Mouse (Mus musculus) liver, embryonic 13.5 days (tissue): ENCODE results near the gene Clip2. TPM values are rescaled to one million over a fixed set of nuclear protein-coding genes. Genes with fewer than 3 reads are reported as not detected.

ENCODE experiments used
- ATAC-seq: fragments of 200-750 bp; cut with Nextera tagmentation; 2 replicates; pipeline ENCODE4 v1.8.0; 2017; ENCODE audit warnings: low read depth, mild to moderate bottlenecking, moderate number of reproducible peaks, moderate library complexity
- DNase-seq: peaks from one replicate; pipeline ENCODE4 v3.0.0; 2022
- H3K27ac ChIP-seq: fragments of 300-500 bp; sonication (generic); 2 replicates; pipeline ENCODE4 v1.5.1; 2015; ENCODE audit warnings: moderate library complexity, mild to moderate bottlenecking, inconsistent platforms
- H3K27me3 ChIP-seq: fragments of 300-500 bp; sonication (generic); 2 replicates; pipeline ENCODE4 v1.6.1; 2015; ENCODE audit warnings: mild to moderate bottlenecking, inconsistent platforms
- H3K36me3 ChIP-seq: fragments of 300-500 bp; sonication (generic); 2 replicates; pipeline ENCODE4 v1.6.1; 2015; ENCODE audit warnings: mild to moderate bottlenecking, inconsistent platforms
- H3K4me1 ChIP-seq: fragments of 300-500 bp; sonication (generic); replicated peaks from 2 replicates; pipeline ENCODE4 v1.6.1; 2015; ENCODE audit warnings: inconsistent platforms
- H3K4me2 ChIP-seq: fragments of 300-500 bp; sonication (generic); 2 replicates; pipeline ENCODE4 v1.6.1; 2015; ENCODE audit warnings: inconsistent platforms, mild to moderate bottlenecking, moderate library complexity
- H3K4me3 ChIP-seq: fragments of 300-500 bp; sonication (generic); replicated peaks from 2 replicates; pipeline ENCODE4 v1.5.1; 2015; ENCODE audit warnings: mild to moderate bottlenecking, inconsistent platforms
- H3K9ac ChIP-seq: fragments of 300-500 bp; sonication (generic); 2 replicates; pipeline ENCODE4 v1.6.1; 2015; ENCODE audit warnings: mild to moderate bottlenecking, inconsistent platforms
- H3K9me3 ChIP-seq: fragments of 300-500 bp; sonication (generic); replicated peaks from 2 replicates; pipeline ENCODE4 v1.6.1; 2016; ENCODE audit warnings: inconsistent platforms
- WGBS: fragments of 180-500 bp; shearing (Covaris S2); methylation state at CpG from one replicate; pipeline ENCODE4 v1.1.7; 2015; ENCODE audit not compliant: insufficient replicate concordance; 5-methylcytosine and 5-hydroxymethylcytosine counted together
- polyA plus RNA-seq: library from polyadenylated mRNA; unstranded; fragments of >200 nt; fragmentation: Nextera tagmentation; extraction: Ambion mirVana; gene quantifications from 2 replicates; pipeline ENCODE4 v1.2.1, GENCODE M21; 2015

Gene Clip2
- polyA plus RNA-seq, 1 experiment from 2014 or later: 0.37 TPM

DNA sequence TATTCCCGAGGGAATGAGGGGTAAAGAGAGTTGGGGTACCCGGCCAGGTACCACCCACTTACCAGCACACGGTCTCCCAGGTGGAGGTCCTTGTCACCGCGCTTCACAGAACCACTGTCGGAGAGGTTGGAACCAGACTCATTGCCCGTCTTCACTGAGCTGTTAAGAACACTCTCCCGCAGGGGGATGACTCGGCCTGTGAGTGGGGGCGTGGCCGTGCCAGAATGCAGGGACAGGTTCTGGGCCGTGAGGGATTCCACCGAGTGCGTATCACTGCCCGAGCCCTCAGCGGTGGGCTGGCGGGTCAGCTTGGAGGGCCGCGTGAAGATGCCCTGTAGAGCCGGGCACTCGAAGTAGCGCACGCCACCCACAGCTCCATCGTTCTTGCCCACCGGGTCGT lies 29.7 kb downstream of the Clip2 start:
- 79% methylated on average over 26 of the region's 26 CpGs for WGBS

DNA sequence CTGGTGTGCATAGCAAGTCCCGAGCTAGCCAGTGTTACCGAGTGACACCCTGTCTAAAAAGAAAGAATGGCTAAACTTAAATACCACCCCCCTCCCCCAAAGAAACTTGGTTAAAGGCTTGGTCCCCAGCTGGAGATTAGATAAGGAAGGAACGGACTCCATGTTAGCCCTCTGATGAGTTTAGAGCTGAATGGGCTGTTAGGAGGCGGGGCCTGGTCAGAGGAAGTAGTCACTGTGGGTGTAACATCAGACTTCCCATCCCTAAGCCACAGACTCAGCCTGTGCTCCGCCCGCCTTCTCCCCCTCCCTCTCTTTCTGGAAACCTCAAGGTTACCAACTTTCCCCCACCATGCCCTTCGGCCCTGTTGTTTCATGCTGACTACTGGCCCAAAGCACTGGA lies 30.4 kb downstream of the Clip2 start:
- no peak overlapping the region; the same call in 1 of the 2 replicates for H3K27ac ChIP-seq
- H3K9me3 ChIP-seq: no peaks in the 10 kb centered on the region
- 19% methylated on average over 7 of the region's 7 CpGs for WGBS
- H3K9ac ChIP-seq: no peak overlapping the region
- H3K4me2 ChIP-seq: peak overlapping the region; percentile 16; the same call in 1 of the 2 replicates
- peak; percentile 47 for DNase-seq
- peaks cover 16% of the 10 kb centered on the region; the same call in 1 of the 2 replicates for H3K4me1 ChIP-seq
- H3K27me3 ChIP-seq: no peaks in the 10 kb centered on the region
- peaks cover 17% of the 10 kb centered on the region for H3K36me3 ChIP-seq
- no peak overlapping the region for H3K4me3 ChIP-seq
- ATAC-seq: peak; percentile 75

More for the DNA sequence above, 29.7 kb downstream of the Clip2 start:
- Histone ChIP-seq H3K27ac (no peak overlapping the region), H3K9ac (no peak overlapping the region), H3K27me3 (no peaks in the 10 kb centered on the region), H3K4me3 (no peak overlapping the region), H3K4me1 (peaks cover 16% of the 10 kb centered on the region; the same call in 1 of the 2 replicates), H3K4me2 (peak overlapping the region; percentile 16; the same call in 1 of the 2 replicates), H3K9me3 (no peaks in the 10 kb centered on the region), H3K36me3 (peaks cover 11% of the 10 kb centered on the region; the same call in 1 of the 2 replicates)
- ATAC-seq (peak; percentile 22; the same call in 1 of the 2 replicates), DNase-seq (no peak)

DNA sequence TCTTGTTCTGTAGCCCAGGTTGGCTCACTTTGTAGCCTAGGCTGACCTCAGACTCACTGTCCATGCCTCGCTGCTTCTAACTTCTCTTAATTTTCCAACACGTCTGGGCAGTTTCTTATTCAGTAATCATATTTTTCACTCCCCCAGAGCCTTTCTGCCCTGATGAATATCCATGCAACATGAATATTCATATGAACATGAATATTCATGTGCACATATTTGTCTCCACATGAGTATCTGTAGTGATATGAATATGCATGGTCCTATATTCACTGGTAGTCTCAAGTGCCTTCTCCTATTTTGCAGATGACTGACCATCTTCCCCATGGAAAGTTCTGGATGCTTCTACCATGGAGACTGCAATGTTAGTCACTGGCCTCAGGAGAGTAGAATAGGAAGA lies 31.1 kb downstream of the Clip2 start:
- DNase-seq (no peak), ATAC-seq (no peak)
- Histone ChIP-seq H3K9ac (no peak overlapping the region), H3K27me3 (no peaks in the 10 kb centered on the region), H3K4me3 (no peak overlapping the region), H3K36me3 (peaks cover 24% of the 10 kb centered on the region), H3K4me1 (peaks cover 16% of the 10 kb centered on the region; the same call in 1 of the 2 replicates), H3K27ac (no peak overlapping the region; the same call in 1 of the 2 replicates), H3K4me2 (0 out of 2 replicates have a peak overlapping the region, but pooled peaks have one; percentile 2), H3K9me3 (no peaks in the 10 kb centered on the region)
- WGBS: 77% methylated on average over 2 of the region's 2 CpGs

DNA sequence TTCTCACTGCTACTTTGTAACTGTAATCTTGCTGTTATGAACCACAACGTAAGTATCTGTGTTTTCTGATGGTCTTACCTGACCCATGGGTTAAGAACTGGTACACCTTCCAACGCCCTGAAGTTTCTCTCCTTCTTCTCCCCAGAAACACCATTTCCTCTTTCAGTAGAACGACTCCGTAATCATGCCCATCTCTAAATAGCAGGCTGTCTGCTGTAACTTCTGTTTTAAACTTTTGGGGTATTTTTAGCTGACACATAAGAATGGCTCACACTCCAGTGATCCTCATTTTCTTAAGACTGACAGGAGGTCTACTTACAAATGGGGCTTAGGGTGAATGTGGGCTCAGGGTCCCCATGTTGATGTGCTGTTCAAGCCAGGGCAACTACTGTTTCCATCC lies 32.1 kb downstream of the Clip2 start:
- Histone ChIP-seq H3K4me3 (no peak overlapping the region), H3K4me1 (peaks cover 16% of the 10 kb centered on the region; the same call in 1 of the 2 replicates), H3K4me2 (no peak overlapping the region), H3K27ac (no peak overlapping the region), H3K9me3 (no peaks in the 10 kb centered on the region), H3K36me3 (peaks cover 31% of the 10 kb centered on the region), H3K9ac (no peak overlapping the region), H3K27me3 (no peaks in the 10 kb centered on the region)
- ATAC-seq (no peak), DNase-seq (no peak)
- 44% methylated on average over 4 of the region's 4 CpGs for WGBS

DNA sequence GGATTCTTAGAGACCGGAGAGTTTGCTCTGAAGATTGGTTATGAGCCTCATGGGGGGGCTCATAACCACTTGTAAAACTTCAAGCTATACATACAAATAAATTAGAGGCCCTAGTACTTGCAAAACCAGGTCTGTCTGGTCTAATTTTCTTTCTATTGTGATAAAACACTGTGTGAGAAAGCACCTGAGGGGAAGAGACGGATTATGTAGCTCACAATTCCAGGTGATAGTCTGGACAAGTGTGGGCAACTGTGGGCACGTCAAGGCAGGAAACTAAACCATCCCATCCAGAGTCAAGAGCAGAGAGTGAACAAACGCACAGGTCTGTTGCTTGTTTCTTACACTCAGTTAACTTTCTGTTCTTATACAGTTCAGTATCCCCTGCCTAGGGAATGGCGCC lies 32.8 kb downstream of the Clip2 start:
- 81% methylated on average over 5 of the region's 5 CpGs for WGBS
- H3K4me2 ChIP-seq: no peak overlapping the region
- no peak overlapping the region for H3K9ac ChIP-seq
- DNase-seq: no peak
- no peak overlapping the region for H3K27ac ChIP-seq
- no peaks in the 10 kb centered on the region for H3K27me3 ChIP-seq
- no peaks in the 10 kb centered on the region for H3K9me3 ChIP-seq
- H3K4me1 ChIP-seq: peaks cover 16% of the 10 kb centered on the region; the same call in 1 of the 2 replicates
- no peak for ATAC-seq
- peaks cover 32% of the 10 kb centered on the region for H3K36me3 ChIP-seq
- no peak overlapping the region for H3K4me3 ChIP-seq

DNA sequence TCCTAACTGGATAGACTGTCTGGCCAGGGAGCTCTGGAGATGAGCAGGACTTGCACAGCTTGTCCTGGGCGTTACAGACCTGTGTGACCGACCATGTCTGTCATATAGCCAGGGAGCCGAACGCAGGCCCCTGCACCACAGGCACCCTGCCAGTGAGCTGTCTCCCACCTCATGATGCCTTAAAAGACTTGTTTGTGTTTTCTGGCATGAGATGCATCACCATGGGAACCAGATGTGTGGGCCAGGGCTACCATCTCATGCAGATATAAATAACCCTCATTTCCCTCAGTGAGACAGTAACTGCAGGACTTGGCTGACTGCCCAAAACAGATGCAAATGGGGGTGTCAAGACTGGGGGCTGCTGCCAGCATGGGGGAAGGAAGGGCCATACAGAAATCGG lies 40.1 kb downstream of the Clip2 start:
- Histone ChIP-seq H3K9ac (no peak overlapping the region), H3K4me1 (no peaks in the 10 kb centered on the region), H3K4me2 (no peak overlapping the region), H3K27ac (no peak overlapping the region), H3K9me3 (no peaks in the 10 kb centered on the region), H3K4me3 (no peak overlapping the region), H3K36me3 (peaks cover 39% of the 10 kb centered on the region), H3K27me3 (no peaks in the 10 kb centered on the region)
- 68% methylated on average over 5 of the region's 5 CpGs for WGBS
- no peak for DNase-seq
- no peak for ATAC-seq

DNA sequence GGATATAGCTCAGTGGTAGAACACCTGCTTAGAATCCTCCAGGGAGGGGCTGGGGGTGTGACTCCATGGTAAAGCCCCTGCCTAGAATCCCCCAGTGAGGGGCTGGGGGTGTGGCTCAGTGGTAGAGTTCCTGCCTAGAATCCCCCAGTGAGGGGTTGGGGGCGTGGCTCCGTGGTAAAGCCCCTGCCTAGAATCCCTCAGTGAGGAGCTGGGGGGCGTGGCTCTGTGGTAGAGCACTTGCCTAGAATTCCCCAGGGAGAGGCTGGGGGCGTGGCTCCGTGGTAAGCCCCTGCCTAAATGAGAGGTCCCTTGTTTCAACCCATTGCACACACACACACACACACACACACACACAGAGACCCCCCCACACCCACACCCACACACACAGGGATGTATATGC lies 42.0 kb downstream of the Clip2 start:
- Histone ChIP-seq H3K27ac (no peak overlapping the region), H3K36me3 (peaks cover 24% of the 10 kb centered on the region), H3K9me3 (no peaks in the 10 kb centered on the region), H3K9ac (no peak overlapping the region), H3K4me2 (no peak overlapping the region), H3K4me1 (no peaks in the 10 kb centered on the region), H3K4me3 (no peak overlapping the region), H3K27me3 (no peaks in the 10 kb centered on the region)
- 43% methylated on average over 5 of the region's 5 CpGs for whole genome bisulfite sequencing
- DNase-seq: no peak
- ATAC-seq: no peak

DNA sequence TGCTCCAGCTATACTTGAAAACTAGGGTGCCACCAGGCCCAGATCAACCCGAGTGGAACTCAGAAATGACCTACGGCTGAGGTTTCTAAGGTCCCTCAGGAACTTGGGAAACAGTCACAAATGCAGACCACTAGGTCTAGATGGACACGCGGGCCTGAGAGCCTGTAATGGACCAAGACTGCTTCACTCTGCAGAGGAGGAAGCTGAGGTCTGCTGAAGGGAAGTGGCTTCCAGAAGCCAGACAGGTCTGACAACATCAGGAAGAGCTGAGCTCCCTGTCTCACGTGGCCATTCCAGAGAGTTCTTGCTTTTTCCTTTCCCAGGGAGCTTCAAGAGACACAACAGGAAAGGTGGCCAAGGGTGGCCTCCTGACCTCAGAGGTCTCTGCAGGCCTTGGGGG lies 43.3 kb downstream of the Clip2 start:
- Histone ChIP-seq H3K9me3 (no peaks in the 10 kb centered on the region), H3K4me2 (no peak overlapping the region), H3K27ac (no peak overlapping the region), H3K36me3 (peaks cover 19% of the 10 kb centered on the region), H3K4me3 (no peak overlapping the region), H3K9ac (no peak overlapping the region), H3K27me3 (no peaks in the 10 kb centered on the region), H3K4me1 (no peaks in the 10 kb centered on the region)
- 42% methylated on average over 5 of the region's 5 CpGs for WGBS
- no peak for DNase-seq
- no peak for ATAC-seq

DNA sequence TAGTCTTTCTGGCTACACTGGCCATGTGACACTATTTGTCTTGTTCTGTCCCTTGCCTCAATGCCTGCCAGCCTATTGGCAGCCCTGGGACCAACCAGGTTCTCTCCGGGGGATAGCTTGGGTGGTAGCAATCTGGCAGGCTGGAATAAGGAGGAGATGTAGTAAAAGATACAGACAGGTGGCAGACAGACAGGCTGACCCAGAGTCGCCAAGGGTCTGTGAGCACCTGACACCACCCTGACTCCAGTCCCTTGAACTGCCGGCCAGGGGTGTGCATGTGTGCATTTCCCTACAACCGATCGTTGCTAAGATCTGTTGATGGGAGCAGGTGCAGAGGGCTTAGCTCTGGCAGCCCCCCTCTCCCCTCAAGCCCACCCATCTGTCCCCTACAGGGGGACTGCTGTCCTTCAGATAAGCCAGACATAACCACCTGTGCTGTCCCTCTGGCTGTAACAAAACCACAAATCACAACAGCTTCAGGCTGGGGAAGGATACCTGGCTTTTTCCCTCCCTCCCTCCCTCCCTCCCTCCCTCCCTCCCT lies 44.3 kb downstream of the Clip2 start:
- H3K9me3 ChIP-seq: no peaks in the 10 kb centered on the region
- H3K27me3 ChIP-seq: no peaks in the 10 kb centered on the region
- DNase-seq (no peak), ATAC-seq (no peak)
- no peak overlapping the region for H3K9ac ChIP-seq
- no peak overlapping the region for H3K27ac ChIP-seq
- H3K4me3 ChIP-seq: no peak overlapping the region
- H3K4me2 ChIP-seq: no peak overlapping the region
- peaks cover 19% of the 10 kb centered on the region for H3K36me3 ChIP-seq
- H3K4me1 ChIP-seq: no peaks in the 10 kb centered on the region
- WGBS: 68% methylated on average over 5 of the region's 5 CpGs

DNA sequence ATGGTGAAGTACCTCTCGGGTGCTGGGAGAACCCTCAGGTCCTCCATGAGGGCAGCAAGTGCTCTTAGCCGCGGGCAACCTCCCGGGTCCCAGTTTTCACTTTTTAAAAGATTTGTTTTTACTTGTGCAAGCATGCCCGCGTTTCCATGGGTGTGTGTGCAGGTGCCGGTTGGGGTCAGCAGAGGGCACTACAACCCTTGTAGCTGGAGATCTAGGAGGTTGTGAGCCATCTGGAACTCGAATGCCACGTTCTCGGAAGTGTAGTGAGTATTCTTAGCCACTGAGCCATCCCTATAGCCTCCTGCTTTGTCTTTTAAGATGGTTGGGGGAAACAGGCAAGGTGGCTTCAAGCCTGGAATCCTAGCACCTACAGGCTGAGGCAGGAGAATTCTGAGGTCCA lies 44.9 kb downstream of the Clip2 start:
- peaks cover 21% of the 10 kb centered on the region for H3K36me3 ChIP-seq
- DNase-seq: peak; percentile 43
- no peaks in the 10 kb centered on the region for H3K27me3 ChIP-seq
- H3K27ac ChIP-seq: no peak overlapping the region
- no peak overlapping the region for H3K4me3 ChIP-seq
- H3K9me3 ChIP-seq: no peaks in the 10 kb centered on the region
- WGBS: 14% methylated on average over 10 of the region's 10 CpGs
- no peak overlapping the region for H3K4me2 ChIP-seq
- ATAC-seq: no peak
- H3K9ac ChIP-seq: no peak overlapping the region
- H3K4me1 ChIP-seq: no peaks in the 10 kb centered on the region

DNA sequence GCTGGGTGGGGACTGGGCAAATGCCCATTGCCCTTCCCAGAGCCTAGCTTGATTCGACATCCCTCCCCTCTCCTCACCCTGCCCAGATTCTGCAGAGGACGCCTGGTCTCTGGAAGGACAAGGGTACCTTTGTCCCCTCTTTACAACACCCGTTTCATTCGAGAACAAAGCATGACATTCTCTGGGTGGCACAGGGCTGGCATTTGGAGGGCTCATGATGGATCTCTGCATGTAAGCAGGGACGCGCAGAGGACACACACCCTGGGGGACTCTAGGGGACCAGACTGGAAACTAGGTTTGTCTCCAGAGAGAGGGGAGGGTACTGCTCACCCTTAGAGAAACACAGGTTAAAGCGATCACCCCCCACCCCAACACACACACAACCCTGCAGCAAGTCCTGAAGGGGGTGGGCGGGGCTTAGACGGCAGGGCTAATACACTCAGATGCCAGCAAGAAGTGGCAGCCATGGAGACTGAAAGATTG lies 46.4 kb downstream of the Clip2 start:
- no peak overlapping the region for H3K4me2 ChIP-seq
- no peaks in the 10 kb centered on the region for H3K9me3 ChIP-seq
- H3K9ac ChIP-seq: no peak overlapping the region
- no peaks in the 10 kb centered on the region for H3K4me1 ChIP-seq
- no peak overlapping the region for H3K27ac ChIP-seq
- no peak overlapping the region for H3K4me3 ChIP-seq
- H3K36me3 ChIP-seq: peaks cover 22% of the 10 kb centered on the region
- H3K27me3 ChIP-seq: no peaks in the 10 kb centered on the region
- 64% methylated on average over 9 of the region's 9 CpGs for WGBS
- no peak for ATAC-seq
- no peak for DNase-seq

DNA sequence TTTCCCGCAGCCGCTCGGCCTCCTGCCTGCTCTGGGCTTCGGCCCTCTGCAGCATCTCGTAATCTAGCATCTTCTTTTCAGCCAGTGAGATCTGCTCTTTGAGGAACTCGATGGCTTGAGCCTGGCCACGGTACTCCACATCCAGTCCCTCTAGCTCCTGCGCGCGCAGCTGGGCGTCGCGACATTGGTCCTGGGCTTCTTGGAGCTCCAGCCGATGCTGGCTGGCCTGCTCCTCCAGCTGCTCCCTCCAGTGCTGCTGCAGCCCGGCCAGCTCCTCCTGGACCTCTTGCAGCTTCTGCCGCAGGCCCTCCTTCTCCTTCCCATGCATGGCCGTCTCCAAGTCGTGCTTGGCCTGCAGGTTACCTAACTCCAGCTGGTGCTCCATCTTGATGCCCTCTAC lies 49.6 kb downstream of the Clip2 start:
- Histone ChIP-seq H3K4me3 (no peak overlapping the region), H3K36me3 (peaks cover 11% of the 10 kb centered on the region), H3K9me3 (no peaks in the 10 kb centered on the region), H3K27me3 (no peaks in the 10 kb centered on the region), H3K4me2 (no peak overlapping the region), H3K9ac (no peak overlapping the region), H3K27ac (no peak overlapping the region), H3K4me1 (no peaks in the 10 kb centered on the region)
- DNase-seq (no peak), ATAC-seq (no peak)
- WGBS: 85% methylated on average over 18 of the region's 18 CpGs
